Mouse (Mus musculus) heart, embryonic 12.5 days (tissue): ENCODE results near the gene Amd1. TPM values are rescaled to one million over a fixed set of nuclear protein-coding genes. Genes with fewer than 3 reads are reported as not detected.
A peak's percentile ranks its signal among the peaks of the same experiment; 100 is the strongest.

ENCODE experiments used
- ATAC-seq: fragments of 200-750 bp; cut with Nextera tagmentation; 2 replicates; pipeline ENCODE4 v1.8.0; 2017; ENCODE audit warnings: moderate TSS enrichment, moderate library complexity; ENCODE audit not compliant: insufficient number of reproducible peaks, low FRiP score
- H3K27ac ChIP-seq: fragments of 300-500 bp; sonication (generic); 2 replicates; pipeline ENCODE4 v1.5.1; 2016; ENCODE audit warnings: mild to moderate bottlenecking, moderate library complexity; ENCODE audit not compliant: poor library complexity, severe bottlenecking
- H3K27me3 ChIP-seq: fragments of 300-500 bp; sonication (generic); replicated peaks from 2 replicates; pipeline ENCODE4 v1.6.1; 2016; ENCODE audit warnings: mild to moderate bottlenecking, moderate library complexity
- H3K36me3 ChIP-seq: fragments of 300-500 bp; sonication (generic); 2 replicates; pipeline ENCODE4 v1.6.1; 2016; ENCODE audit warnings: mild to moderate bottlenecking, moderate library complexity
- H3K4me1 ChIP-seq: fragments of 300-500 bp; sonication (generic); replicated peaks from 2 replicates; pipeline ENCODE4 v1.6.1; 2016; ENCODE audit warnings: mild to moderate bottlenecking
- H3K4me2 ChIP-seq: fragments of 300-500 bp; sonication (generic); 2 replicates; pipeline ENCODE4 v1.6.1; 2016; ENCODE audit warnings: mild to moderate bottlenecking, moderate library complexity
- H3K4me3 ChIP-seq: fragments of 300-500 bp; sonication (generic); 2 replicates; pipeline ENCODE4 v1.5.1; 2016; ENCODE audit warnings: mild to moderate bottlenecking
- H3K9ac ChIP-seq: fragments of 300-500 bp; sonication (generic); 2 replicates; pipeline ENCODE4 v1.6.1; 2016; ENCODE audit warnings: mild to moderate bottlenecking, moderate library complexity
- H3K9me3 ChIP-seq: fragments of 300-500 bp; sonication (generic); replicated peaks from 2 replicates; pipeline ENCODE4 v1.6.1; 2016; ENCODE audit warnings: mild to moderate bottlenecking, moderate library complexity
- WGBS: fragments of 180-500 bp; shearing (Covaris S2); methylation state at CpG from one replicate; pipeline ENCODE4 v1.1.7; 2016; 5-methylcytosine and 5-hydroxymethylcytosine counted together
- polyA plus RNA-seq: library from polyadenylated mRNA; unstranded; fragments of >200 nt; fragmentation: Nextera tagmentation; extraction: Ambion mirVana; gene quantifications from 2 replicates; pipeline ENCODE4 v1.2.1, GENCODE M21; 2016

The Amd1 gene
- 47.1 and 51.9 TPM in 2 replicates for polyA plus RNA-seq

DNA sequence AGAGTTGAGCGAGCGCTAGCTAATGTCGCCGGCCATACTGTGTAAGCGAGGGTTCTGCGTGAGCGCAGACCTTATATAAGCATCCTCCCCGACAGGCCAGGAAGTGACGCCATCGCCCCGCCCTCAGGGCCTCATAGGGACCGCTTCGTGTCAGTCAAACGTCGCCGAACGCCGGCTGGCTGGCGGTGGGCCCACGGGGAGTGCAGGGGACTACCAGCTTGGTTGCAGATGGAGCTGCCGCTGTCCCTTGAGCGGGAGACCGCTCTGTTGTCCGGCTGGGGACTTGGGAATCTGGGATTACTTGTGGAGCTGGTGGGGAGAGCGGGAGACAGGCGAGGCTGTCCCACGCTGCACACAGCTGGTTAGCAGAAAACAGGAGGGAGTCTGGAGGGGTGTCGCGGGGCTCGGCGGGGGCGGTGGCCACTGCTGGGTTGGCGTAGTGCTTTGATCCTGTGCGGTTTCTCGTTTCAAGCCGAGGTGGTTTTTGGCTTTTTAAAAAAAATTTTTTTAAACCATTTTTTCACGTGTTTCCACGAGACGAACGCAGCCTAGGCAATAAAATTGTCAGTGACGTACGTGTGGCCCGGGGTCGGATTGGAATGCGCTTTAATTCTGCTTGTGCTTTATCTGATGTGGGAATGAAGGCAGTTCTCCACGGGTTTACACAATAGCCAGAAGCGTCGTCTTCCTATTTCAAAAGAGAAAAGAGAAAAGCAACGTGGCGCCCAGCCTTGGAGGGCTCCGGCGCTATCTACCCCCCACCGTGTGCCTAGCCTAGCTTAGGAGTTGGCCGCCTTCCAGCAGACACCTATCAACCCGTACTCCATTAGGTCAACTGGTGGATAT, at the start of gene Amd1:
Amd1 (minus strand) TSS at position 47 of the 846 bp plus-strand sequence.
- Histone ChIP-seq H3K9me3 (0 out of 2 replicates have a peak, but pooled peaks cover 3% of the 10 kb centered on the region), H3K4me1 (peaks cover 22% of the 10 kb centered on the region), H3K9ac (peak within 1 kb of the TSS; percentile 98), H3K27me3 (no peaks in the 10 kb centered on the region), H3K36me3 (no peaks in the 10 kb centered on the region), H3K4me3 (peak within 1 kb of the TSS; percentile 97), H3K27ac (peak within 1 kb of the TSS; percentile 96), H3K4me2 (peak within 1 kb of the TSS; percentile 79)
- peak; percentile 95 for ATAC-seq
- 0% methylated on average over 55 of the region's 55 CpGs for WGBS

DNA sequence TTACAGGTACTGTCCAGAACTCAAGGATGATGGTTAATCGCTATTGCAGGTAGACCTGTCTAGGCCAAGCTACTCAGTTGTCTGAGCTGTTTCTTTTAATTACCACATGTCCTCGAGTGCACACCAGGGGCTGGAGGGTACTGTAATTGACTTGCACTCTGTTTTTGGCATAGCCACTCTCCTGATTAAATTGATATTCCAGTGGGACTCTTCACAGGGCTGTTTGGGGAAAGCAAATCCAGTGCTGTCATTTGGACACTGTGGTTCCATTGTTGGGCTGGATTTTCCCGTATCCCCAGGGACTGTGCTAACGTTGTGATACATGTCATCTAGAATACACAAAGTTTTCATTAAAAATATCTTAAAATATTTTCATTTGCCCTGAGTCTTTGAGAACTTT, 49.2 kb upstream of the Amd1 start:
- Histone ChIP-seq H3K9ac (no peak overlapping the region), H3K27me3 (no peaks in the 10 kb centered on the region), H3K36me3 (no peaks in the 10 kb centered on the region), H3K9me3 (no peaks in the 10 kb centered on the region), H3K27ac (no peak overlapping the region), H3K4me2 (no peak overlapping the region), H3K4me3 (no peak overlapping the region), H3K4me1 (peaks cover 17% of the 10 kb centered on the region)
- no peak for ATAC-seq
- WGBS = 84% methylated on average over 4 of the region's 4 CpGs

DNA sequence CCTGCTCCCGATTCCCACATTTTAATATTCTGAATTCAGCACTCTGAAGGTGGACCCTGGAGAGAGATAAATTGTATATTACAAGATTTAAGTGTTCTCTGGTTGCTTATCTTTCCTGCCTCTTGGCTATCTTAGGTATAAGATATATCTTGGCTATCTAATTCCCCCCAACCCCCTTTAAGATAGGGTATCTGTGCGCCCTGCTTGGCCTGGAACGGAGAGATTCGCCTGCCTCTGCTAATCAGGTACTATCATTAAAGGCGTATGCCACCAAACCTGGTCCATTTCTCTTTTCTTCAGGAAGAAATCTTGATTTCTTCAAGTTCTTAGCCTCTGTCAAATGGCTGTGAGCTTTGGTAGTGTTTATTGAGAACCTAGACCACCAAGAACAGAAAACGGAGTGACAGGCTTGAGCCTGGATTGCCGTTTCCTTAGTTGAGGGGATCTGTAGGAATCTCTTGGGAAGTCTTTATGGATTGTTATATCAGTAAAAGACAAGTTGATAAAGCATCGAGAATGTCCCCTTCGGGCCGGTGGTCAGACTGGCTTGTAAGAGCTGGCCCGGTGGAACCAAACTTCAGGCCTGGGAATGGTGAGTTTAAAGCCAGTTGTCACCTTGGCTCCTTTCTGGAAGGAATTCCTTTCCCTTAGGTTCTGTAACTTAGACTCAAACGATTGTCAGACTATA, 48.4 kb upstream of the Amd1 start:
- Histone ChIP-seq H3K4me1 (peaks cover 14% of the 10 kb centered on the region), H3K4me2 (peak overlapping the region; percentile 72), H3K27ac (no peak overlapping the region), H3K9me3 (no peaks in the 10 kb centered on the region), H3K4me3 (peak overlapping the region; percentile 75), H3K36me3 (no peaks in the 10 kb centered on the region), H3K27me3 (no peaks in the 10 kb centered on the region), H3K9ac (peak overlapping the region; percentile 83)
- ATAC-seq = no peak
- WGBS = 36% methylated on average over 12 of the region's 12 CpGs

DNA sequence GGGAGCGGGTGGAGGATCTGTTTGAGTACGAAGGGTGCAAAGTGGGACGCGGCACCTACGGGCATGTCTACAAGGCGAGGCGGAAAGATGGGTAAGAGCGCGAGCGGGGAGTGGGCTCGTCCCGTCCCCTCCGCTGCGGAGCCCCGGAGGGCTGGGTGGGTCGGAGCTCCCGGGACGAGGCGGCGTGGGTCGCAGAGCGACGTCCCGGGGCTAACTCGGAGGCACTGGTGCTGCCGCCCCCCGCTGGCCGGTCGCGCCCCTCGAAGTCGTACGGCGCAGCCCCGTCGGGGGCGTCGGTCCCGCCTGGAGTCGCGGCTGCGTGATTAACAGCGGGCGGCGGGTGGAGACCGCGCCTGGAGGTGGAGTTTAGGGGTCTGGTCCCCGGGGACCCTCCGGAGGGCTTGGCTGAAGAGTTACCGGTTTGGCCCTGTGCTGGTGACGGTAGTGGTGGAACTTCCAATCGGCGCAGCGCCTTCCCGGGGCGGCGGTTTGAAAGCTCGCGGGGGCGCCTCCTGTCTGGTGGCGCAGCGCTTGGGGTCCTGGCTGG, 47.7 kb upstream of the Amd1 start:
- peak overlapping the region; percentile 83 for H3K9ac ChIP-seq
- peak overlapping the region; percentile 90 for H3K27ac ChIP-seq
- H3K4me3 ChIP-seq = peak overlapping the region; percentile 75
- WGBS = under 1% methylated on average over 62 of the region's 62 CpGs
- H3K4me2 ChIP-seq = peak overlapping the region; percentile 72
- H3K4me1 ChIP-seq = peaks cover 14% of the 10 kb centered on the region
- no peaks in the 10 kb centered on the region for H3K9me3 ChIP-seq
- peak; percentile 51 for ATAC-seq
- no peaks in the 10 kb centered on the region for H3K27me3 ChIP-seq
- no peaks in the 10 kb centered on the region for H3K36me3 ChIP-seq

DNA sequence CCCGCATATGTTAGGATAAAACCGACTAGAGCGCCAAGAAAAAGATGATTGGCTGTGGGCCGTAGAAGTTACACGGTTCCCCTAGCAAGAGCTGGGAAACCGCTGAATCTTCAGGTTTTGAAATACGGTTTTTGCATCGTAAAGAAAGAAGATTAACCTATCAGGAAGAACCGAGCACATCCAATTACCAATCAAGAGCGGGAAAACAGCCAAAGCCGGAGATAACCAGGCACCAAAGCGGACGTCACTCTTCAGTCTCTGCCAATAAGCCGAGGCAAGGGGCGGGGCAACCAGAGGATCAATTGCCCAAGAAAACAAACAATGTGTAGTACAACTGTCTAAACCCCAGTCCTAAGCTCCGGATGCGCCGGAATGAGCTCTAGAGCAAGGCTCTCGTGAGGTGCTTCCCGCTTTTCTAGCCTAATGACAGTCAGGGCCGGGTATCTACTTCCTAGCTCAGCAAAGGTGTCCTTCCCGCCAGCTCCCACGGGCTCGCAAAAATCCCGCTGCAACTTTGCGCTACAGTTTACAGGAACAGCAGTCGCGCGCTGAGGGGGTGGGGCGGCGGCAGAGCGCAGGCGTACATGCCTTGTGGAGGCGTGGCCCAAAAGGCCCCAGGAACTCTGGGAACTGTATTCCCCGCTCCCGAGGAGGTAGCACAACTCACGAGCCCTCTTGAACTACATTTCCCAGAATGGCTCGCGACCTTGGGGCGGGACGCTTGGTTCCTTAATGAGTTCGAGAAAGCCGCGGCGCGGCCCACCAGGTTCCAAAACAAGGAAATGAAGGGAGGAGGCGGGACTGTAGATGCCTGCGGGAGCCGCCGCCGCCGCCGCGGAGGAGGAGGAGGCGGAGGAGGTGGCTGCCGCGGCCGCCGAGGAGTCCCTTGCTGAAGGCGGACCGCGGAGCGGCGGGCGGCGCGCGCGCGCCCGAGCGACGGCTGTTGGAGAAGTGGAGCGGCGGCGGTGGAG, 46.9 kb upstream of the Amd1 start:
- Histone ChIP-seq H3K9me3 (no peaks in the 10 kb centered on the region), H3K4me2 (peak overlapping the region; percentile 72), H3K9ac (peak overlapping the region; percentile 83), H3K36me3 (no peaks in the 10 kb centered on the region), H3K27me3 (no peaks in the 10 kb centered on the region), H3K4me1 (peaks cover 11% of the 10 kb centered on the region), H3K4me3 (peak overlapping the region; percentile 75), H3K27ac (peak overlapping the region; percentile 90)
- peak; percentile 98 for ATAC-seq
- WGBS = under 1% methylated on average over 69 of the region's 76 CpGs

DNA sequence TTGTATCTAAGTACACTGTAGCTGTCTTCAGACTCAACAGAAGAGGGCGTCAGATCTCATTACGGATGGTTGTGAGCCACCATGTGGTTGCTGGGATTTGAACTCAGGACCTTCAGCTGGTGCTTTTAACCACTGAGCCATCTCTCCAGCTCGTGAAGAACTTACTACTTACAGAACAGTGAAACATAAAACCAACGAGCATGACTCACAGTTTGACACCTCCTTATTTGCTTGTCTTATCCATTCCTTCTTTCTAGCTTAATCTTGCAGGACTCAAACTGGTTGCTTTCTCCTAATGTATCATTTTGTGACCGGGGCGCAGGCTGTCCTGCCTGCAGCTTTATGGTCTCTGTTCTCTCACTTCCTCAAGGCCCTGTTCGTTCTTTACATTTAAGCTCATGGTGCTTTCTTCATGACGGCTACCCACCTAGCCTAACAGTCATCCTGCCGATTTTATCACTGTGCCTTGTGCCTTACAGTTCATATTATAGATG, 45.5 kb upstream of the Amd1 start:
- Histone ChIP-seq H3K36me3 (no peaks in the 10 kb centered on the region), H3K4me1 (peaks cover 11% of the 10 kb centered on the region), H3K27ac (peak overlapping the region; percentile 30; the same call in 1 of the 2 replicates), H3K9ac (no peak overlapping the region), H3K4me3 (0 out of 2 replicates have a peak overlapping the region, but pooled peaks have one; percentile 2), H3K9me3 (no peaks in the 10 kb centered on the region), H3K4me2 (peak overlapping the region; percentile 34; the same call in 1 of the 2 replicates), H3K27me3 (no peaks in the 10 kb centered on the region)
- no peak for ATAC-seq
- WGBS = 61% methylated on average over 9 of the region's 9 CpGs

DNA sequence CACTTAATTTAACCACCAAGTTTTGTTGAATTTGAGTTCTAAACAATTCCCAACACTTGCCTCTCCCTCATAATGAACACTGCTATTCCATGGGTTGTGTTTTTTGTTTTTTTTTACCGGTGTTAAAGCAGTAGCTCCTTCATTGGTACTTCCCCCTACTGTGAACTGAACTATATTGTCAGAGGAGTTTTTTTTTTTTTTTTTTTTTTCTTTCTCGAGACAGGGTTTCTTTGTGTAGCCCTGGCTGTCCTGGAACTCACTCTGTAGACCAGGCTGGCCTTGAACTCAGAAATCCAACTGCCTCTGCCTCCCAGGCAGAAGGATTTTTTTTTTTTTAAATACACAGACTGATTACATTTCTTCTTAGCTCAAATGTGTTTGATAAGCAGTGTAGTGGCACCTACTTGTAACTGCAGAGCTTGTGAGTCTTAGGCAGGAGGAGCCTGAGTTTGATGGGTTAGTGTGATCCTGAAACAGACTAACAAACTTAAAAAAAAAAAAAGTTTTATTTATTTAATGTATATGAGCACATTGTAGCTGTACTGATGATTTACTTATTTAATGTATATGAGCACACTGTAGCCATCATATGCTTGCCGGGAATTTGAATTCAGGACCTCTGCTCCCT, 44.9 kb upstream of the Amd1 start:
- 70% methylated on average over 3 of the region's 3 CpGs for WGBS
- Histone ChIP-seq H3K9me3 (no peaks in the 10 kb centered on the region), H3K27ac (no peak overlapping the region), H3K4me1 (peaks cover 11% of the 10 kb centered on the region), H3K9ac (no peak overlapping the region), H3K4me3 (no peak overlapping the region), H3K36me3 (no peaks in the 10 kb centered on the region), H3K4me2 (no peak overlapping the region), H3K27me3 (no peaks in the 10 kb centered on the region)
- ATAC-seq = no peak

DNA sequence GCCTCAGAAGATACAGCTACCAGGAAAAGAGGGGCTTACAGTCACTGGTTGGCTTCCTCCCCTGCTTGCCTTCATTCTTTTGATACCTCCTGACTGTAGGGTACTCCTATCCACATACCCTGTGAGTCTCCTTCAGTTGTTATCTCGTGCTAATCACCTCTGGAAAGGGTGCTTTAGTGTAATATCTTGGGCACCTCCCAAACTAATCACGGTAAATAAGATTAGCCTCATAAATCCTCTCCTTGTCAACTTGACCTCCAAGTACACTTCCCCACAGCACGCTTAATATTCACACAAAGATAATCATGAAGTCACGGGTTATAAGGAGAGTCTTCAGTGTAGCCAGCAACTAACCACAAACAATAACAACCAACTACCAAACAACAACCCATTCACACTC, 40.0 kb upstream of the Amd1 start:
- H3K36me3 ChIP-seq = no peaks in the 10 kb centered on the region
- H3K9ac ChIP-seq = no peak overlapping the region
- no peak for ATAC-seq
- no peak overlapping the region for H3K27ac ChIP-seq
- H3K4me1 ChIP-seq = no peaks in the 10 kb centered on the region
- H3K27me3 ChIP-seq = peaks cover 6% of the 10 kb centered on the region; the same call in 1 of the 2 replicates
- 48% methylated on average over 4 of the region's 4 CpGs for WGBS
- H3K4me3 ChIP-seq = no peak overlapping the region
- H3K9me3 ChIP-seq = no peaks in the 10 kb centered on the region; the same call in 1 of the 2 replicates
- H3K4me2 ChIP-seq = no peak overlapping the region

DNA sequence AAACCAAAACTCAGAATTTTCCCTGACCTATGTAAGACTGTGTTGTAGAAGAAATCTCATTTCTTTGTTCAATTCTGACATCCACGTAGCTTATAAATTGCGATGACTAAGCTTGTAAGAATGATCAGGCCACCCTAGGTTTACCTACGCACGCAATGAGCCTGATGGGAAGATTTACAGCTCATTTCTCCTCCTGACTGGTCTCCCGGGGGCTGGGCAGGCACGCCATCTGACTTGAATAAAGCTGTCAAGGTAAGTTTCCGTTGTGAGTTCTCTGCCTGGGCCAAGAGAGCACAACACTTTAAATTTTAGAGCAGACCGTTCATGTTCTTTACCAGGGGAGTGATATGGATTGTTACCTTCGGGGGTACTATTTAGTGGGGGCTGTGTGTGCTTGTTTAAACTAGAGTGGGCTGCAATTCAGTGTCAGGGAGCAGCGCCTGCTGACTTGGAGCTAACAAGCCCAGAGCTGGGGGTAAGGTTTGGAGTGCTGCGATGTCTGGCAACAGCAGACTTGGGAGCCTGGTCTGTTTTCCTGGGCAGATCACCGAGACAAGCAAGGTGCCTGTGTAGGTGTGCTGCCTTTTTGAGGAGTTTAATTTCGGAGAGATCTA, 37.5 kb upstream of the Amd1 start, which contains the start of gene Cdk19:
Cdk19 (plus strand) TSS at position 214 of the 614 bp plus-strand sequence.
- H3K4me3 ChIP-seq = no peak within 1 kb of the TSS
- H3K27ac ChIP-seq = no peak within 1 kb of the TSS
- 42% methylated on average over 13 of the region's 13 CpGs for WGBS
- H3K9me3 ChIP-seq = no peaks in the 10 kb centered on the region; the same call in 1 of the 2 replicates
- no peaks in the 10 kb centered on the region for H3K36me3 ChIP-seq
- no peaks in the 10 kb centered on the region for H3K4me1 ChIP-seq
- no peak within 1 kb of the TSS for H3K4me2 ChIP-seq
- peaks cover 6% of the 10 kb centered on the region; the same call in 1 of the 2 replicates for H3K27me3 ChIP-seq
- no peak for ATAC-seq
- H3K9ac ChIP-seq = no peak within 1 kb of the TSS
